Mouse (Mus musculus) cerebellum, postnatal 25 days (tissue): ENCODE data around the gene Ctsa.
"Not testable (repeated sequence)": the region's sequence is repeated elsewhere in the genome, so short reads cannot be mapped to it uniquely, and the experiment has no call there.

Source experiments
- DNase-seq, 2 experiments: peaks; one replicate each; pipeline ENCODE4 v3.0.0; 2021; ENCODE audit warnings: mixed read lengths in 2 of 2

The Ctsa gene

GRCm38 (mm10) chr2:164856309-164857100, 23.8 kb downstream of the Ctsa start:
- peak; percentile 37 to 61 for DNase-seq

GRCm38 (mm10) chr2:164857101-164857821, 24.6 kb downstream of the Ctsa start, which contains the start of gene Pltp:
TSS of gene Pltp (minus strand) at chr2:164857711.
- peak in 1 of 2 experiments; percentile 53 for DNase-seq

- DNase-seq, result no peak
Observed at GRCm38 (mm10) chr2:164857842-164858553, 25.3 kb downstream of the Ctsa start.

- no peak for DNase-seq
Observed at GRCm38 (mm10) chr2:164859155-164859554, 26.5 kb downstream of the Ctsa start.

GRCm38 (mm10) chr2:164859640-164860432, 27.2 kb downstream of the Ctsa start:
- no peak for DNase-seq

- no peak for DNase-seq
Observed at GRCm38 (mm10) chr2:164861094-164861493, 28.4 kb downstream of the Ctsa start.

- no peak for DNase-seq
Observed at GRCm38 (mm10) chr2:164862179-164862861, 29.6 kb downstream of the Ctsa start.

- DNase-seq, result not testable (repeated sequence)
Observed at GRCm38 (mm10) chr2:164863411-164863810, 30.7 kb downstream of the Ctsa start.

GRCm38 (mm10) chr2:164864593-164864992, 31.9 kb downstream of the Ctsa start:
- no peak for DNase-seq

- DNase-seq, result no peak
Observed at GRCm38 (mm10) chr2:164866741-164867551, 34.3 kb downstream of the Ctsa start.

- DNase-seq, result no peak
Observed at GRCm38 (mm10) chr2:164867566-164867965, 34.9 kb downstream of the Ctsa start.

- DNase-seq, result no peak
Observed at GRCm38 (mm10) chr2:164868491-164868890, 35.8 kb downstream of the Ctsa start.

GRCm38 (mm10) chr2:164871602-164872303, 39.1 kb downstream of the Ctsa start:
- no peak for DNase-seq

- no peak for DNase-seq
Observed at GRCm38 (mm10) chr2:164873621-164874020, 40.9 kb downstream of the Ctsa start.

GRCm38 (mm10) chr2:164874239-164874769, 41.6 kb downstream of the Ctsa start:
- DNase-seq, result no peak

GRCm38 (mm10) chr2:164875648-164876047, 43.0 kb downstream of the Ctsa start:
- not testable (repeated sequence) for DNase-seq

GRCm38 (mm10) chr2:164877376-164878215, 44.9 kb downstream of the Ctsa start:
- DNase-seq, result not testable (repeated sequence)

GRCm38 (mm10) chr2:164878509-164879227, 46.0 kb downstream of the Ctsa start:
- peak; percentile 69 to 77 for DNase-seq
